Comparison of ENCODE assay signal across 8 mouse cellular contexts in the genomic region with DNA sequence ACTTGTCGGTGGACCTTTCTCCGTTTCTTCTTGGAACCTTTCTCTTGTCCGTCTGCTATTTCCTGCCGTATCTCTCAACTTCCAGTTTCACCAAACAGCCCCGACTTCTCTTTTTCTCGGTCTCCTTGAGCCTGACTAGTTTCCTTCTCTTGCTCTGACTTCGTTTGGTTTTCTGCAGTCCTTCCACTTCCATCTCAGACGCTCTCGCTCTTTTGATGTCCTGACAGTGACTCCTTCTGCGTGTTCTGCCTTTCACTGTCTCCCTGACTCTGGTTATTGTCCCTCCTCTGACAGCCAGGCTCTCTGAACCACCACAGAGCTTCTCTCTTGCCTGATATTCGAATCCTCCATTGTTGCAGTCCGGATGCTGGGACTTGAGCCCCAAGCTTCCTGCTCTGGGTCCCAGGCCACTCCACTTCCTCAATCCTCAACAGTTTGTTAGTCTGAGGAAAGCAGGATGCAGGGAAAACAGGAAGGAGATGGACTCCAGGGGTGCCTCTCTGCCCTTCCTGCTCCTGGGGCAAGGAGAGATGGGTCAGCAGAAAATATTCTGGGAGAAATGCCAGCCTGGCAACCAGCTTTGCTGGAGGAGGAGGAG. TPM values are rescaled to one million over a fixed set of nuclear protein-coding genes. Genes with fewer than 3 reads are reported as not detected.
DNase-seq lines count a peak whose midpoint lies in the region; ATAC-seq lines count a peak whose summit lies in the region.

No protein-coding gene starts in this region.

- H3K4me2 ChIP-seq in embryonic facial prominence, embryonic 11.5 days (ENCODE audit: low read depth, low read length): peak overlapping the region; percentile 95
- H3K4me2 ChIP-seq in midbrain, embryonic 12.5 days (replicated peaks): peak overlapping the region; percentile 94

- no peaks in the 10 kb centered on the region for H3K27me3 ChIP-seq in embryonic facial prominence, embryonic 11.5 days (ENCODE audit: control insufficient read depth, insufficient read depth, low read length)
- H3K27me3 ChIP-seq in midbrain, embryonic 12.5 days: 0 out of 2 replicates have a peak, but pooled peaks cover 7% of the 10 kb centered on the region

- peak overlapping the region; percentile 91 for H3K4me3 ChIP-seq in embryonic facial prominence, embryonic 11.5 days (ENCODE audit: low read depth, low read length)
- H3K4me3 ChIP-seq in midbrain, embryonic 12.5 days: peak overlapping the region; percentile 51; the same call in 1 of the 2 replicates

- DNase-seq in adrenal gland, adult 2 months: peak; percentile 61
- no peak for DNase-seq in adrenal gland, adult 18-20 months (ENCODE audit: low spot score in 2 of 2)
- peak; percentile 39 for DNase-seq in embryonic facial prominence, embryonic 11.5 days (ENCODE audit: low spot score)
- peak; percentile 30 for DNase-seq in heart, postnatal 25 days (ENCODE audit: low spot score)
- DNase-seq in kidney, postnatal 4 days: peak; percentile 45 to 66
- no peak for DNase-seq in cerebellum, adult 11-12 months
- DNase-seq in ovary, postnatal 10 days (ENCODE audit: low spot score): no peak

- 0 out of 2 replicates have a peak, but pooled peaks cover under 1% of the 10 kb centered on the region for H3K36me3 ChIP-seq in embryonic facial prominence, embryonic 11.5 days (replicated peaks; ENCODE audit: control insufficient read depth, insufficient read depth, low read depth, low read length)
- H3K36me3 ChIP-seq in midbrain, embryonic 12.5 days: no peaks in the 10 kb centered on the region

- intact Hi-C loops in heart, postnatal 25 days (cut with DNase I): no loop called here

- H3K9ac ChIP-seq in embryonic facial prominence, embryonic 11.5 days (replicated peaks; ENCODE audit: low read length): peak overlapping the region; percentile 96
- H3K9ac ChIP-seq in midbrain, embryonic 12.5 days (replicated peaks): no peak overlapping the region

- H3K4me1 ChIP-seq in embryonic facial prominence, embryonic 11.5 days (ENCODE audit: control insufficient read depth, insufficient read depth, low read length): peaks cover 8% of the 10 kb centered on the region
- H3K4me1 ChIP-seq in midbrain, embryonic 12.5 days: peaks cover 33% of the 10 kb centered on the region

- no peak for ATAC-seq in embryonic facial prominence, embryonic 11.5 days (replicated peaks; ENCODE audit: insufficient number of reproducible peaks, low FRiP score, low TSS enrichment, low read depth)
- no peak for ATAC-seq in midbrain, embryonic 12.5 days (ENCODE audit: low FRiP score, low read depth)

- WGBS in embryonic facial prominence, embryonic 11.5 days: 30% methylated on average over 12 of the region's 12 CpGs
- WGBS in midbrain, embryonic 12.5 days: 63% methylated on average over 12 of the region's 12 CpGs

- H3K27ac ChIP-seq in embryonic facial prominence, embryonic 11.5 days (replicated peaks; ENCODE audit: low read depth, low read length): peak overlapping the region; percentile 97
- peak overlapping the region; percentile 9 for H3K27ac ChIP-seq in midbrain, embryonic 12.5 days (replicated peaks)

- no peaks in the 10 kb centered on the region for H3K9me3 ChIP-seq in embryonic facial prominence, embryonic 11.5 days (replicated peaks; ENCODE audit: control insufficient read depth, low read length)
- no peaks in the 10 kb centered on the region for H3K9me3 ChIP-seq in midbrain, embryonic 12.5 days

RNA-seq across cellular contexts. Expression of a gene that starts 1.9 kb away (rescaled TPM):
- 100 to 1,000 TPM in 1 of 2 experiments, 10 to 100 TPM in 1; 93.9 to 147 TPM for total RNA-seq in adrenal gland, adult 2 months (2021)
- 144 and 247 TPM in 2 replicates for polyA plus RNA-seq in adrenal gland, adult 2 months (2012; rRNA removed)
- total RNA-seq in adrenal gland, adult 18-20 months (2021): 100 to 1,000 TPM in 1 of 2 experiments, 10 to 100 TPM in 1; 74.6 to 150 TPM
- 477 and 548 TPM in 2 replicates for polyA plus RNA-seq in embryonic facial prominence, embryonic 11.5 days (2014; fragmentation: Nextera tagmentation; extraction: Ambion mirVana)
- 10 to 100 TPM; 87.8 to 99.7 TPM for total RNA-seq in heart, postnatal 25 days (2021)
- polyA plus RNA-seq in midbrain, embryonic 12.5 days (2016; fragmentation: Nextera tagmentation; extraction: Ambion mirVana): 246 and 322 TPM in 2 replicates

RNA-seq across cellular contexts. Expression of a gene that starts 18.9 kb away (rescaled TPM):
- 1 to 10 TPM; 4.1 to 8.1 TPM for total RNA-seq in adrenal gland, adult 2 months (2021)
- 0.28 and 0.29 TPM in 2 replicates for polyA plus RNA-seq in adrenal gland, adult 2 months (2012; rRNA removed)
- 1 to 10 TPM; 3.2 to 4.3 TPM for total RNA-seq in adrenal gland, adult 18-20 months (2021)
- 397 and 439 TPM in 2 replicates for polyA plus RNA-seq in embryonic facial prominence, embryonic 11.5 days (2014; fragmentation: Nextera tagmentation; extraction: Ambion mirVana)
- 1 to 10 TPM; 4.2 to 4.6 TPM for total RNA-seq in heart, postnatal 25 days (2021)
- polyA plus RNA-seq in midbrain, embryonic 12.5 days (2016; fragmentation: Nextera tagmentation; extraction: Ambion mirVana): 305 and 311 TPM in 2 replicates

RNA-seq across cellular contexts. Expression of a gene that starts 46.2 kb away (rescaled TPM):
- total RNA-seq in adrenal gland, adult 2 months (2021): under 1 TPM; 0.31 to 0.58 TPM
- 0.45 and 1.5 TPM in 2 replicates for polyA plus RNA-seq in adrenal gland, adult 2 months (2012; rRNA removed)
- under 1 TPM; 0.43 to 0.67 TPM for total RNA-seq in adrenal gland, adult 18-20 months (2021)
- polyA plus RNA-seq in embryonic facial prominence, embryonic 11.5 days (2014; fragmentation: Nextera tagmentation; extraction: Ambion mirVana): 0.22 and 0.86 TPM in 2 replicates
- under 1 TPM; 0.18 to 0.20 TPM for total RNA-seq in heart, postnatal 25 days (2021)
- 0.12 and 0.19 TPM in 2 replicates for polyA plus RNA-seq in midbrain, embryonic 12.5 days (2016; fragmentation: Nextera tagmentation; extraction: Ambion mirVana)

Comparison
In these comparisons a context has a peak if more than half of its experiments do, and no peak if none do; other contexts are left out.
1. DNase-seq: peak in adrenal gland, adult 2 months (single experiment), embryonic facial prominence, embryonic 11.5 days (single experiment), heart, postnatal 25 days (single experiment) and kidney, postnatal 4 days (2 of 2); none in adrenal gland, adult 18-20 months (0 of 2), cerebellum, adult 11-12 months (single experiment) and ovary, postnatal 10 days (single experiment).